Mouse (Mus musculus) midbrain, embryonic 16.5 days (tissue): ENCODE measurements around the gene Psmc5. TPM values are rescaled to one million over a fixed set of nuclear protein-coding genes. Genes with fewer than 3 reads are reported as not detected.

Experiments used
- ATAC-seq: fragments of 200-750 bp; cut with Nextera tagmentation; 2 replicates; pipeline ENCODE4 v1.8.0; 2017; ENCODE audit warnings: moderate TSS enrichment
- H3K27ac ChIP-seq: fragments of 300-500 bp; sonication (generic); 2 replicates; pipeline ENCODE4 v1.5.1; 2014; ENCODE audit warnings: mild to moderate bottlenecking, low read length, mixed read lengths
- H3K27me3 ChIP-seq: fragments of 300-500 bp; sonication (generic); 2 replicates; pipeline ENCODE4 v1.6.1; 2014; ENCODE audit warnings: low read depth, low read length, mixed read lengths; ENCODE audit not compliant: control insufficient read depth, insufficient read depth
- H3K36me3 ChIP-seq: fragments of 300-500 bp; sonication (generic); 2 replicates; pipeline ENCODE4 v1.6.1; 2014; ENCODE audit warnings: mild to moderate bottlenecking, low read length, moderate library complexity, mixed read lengths; ENCODE audit not compliant: control insufficient read depth, insufficient read depth
- H3K4me1 ChIP-seq: fragments of 300-500 bp; sonication (generic); 2 replicates; pipeline ENCODE4 v1.6.1; 2014; ENCODE audit warnings: mild to moderate bottlenecking, low read length, mixed read lengths; ENCODE audit not compliant: control insufficient read depth, insufficient read depth
- H3K4me2 ChIP-seq: fragments of 300-500 bp; sonication (generic); 2 replicates; pipeline ENCODE4 v1.6.1; 2014; ENCODE audit warnings: mild to moderate bottlenecking, low read length, mixed read lengths
- H3K4me3 ChIP-seq: fragments of 300-500 bp; sonication (generic); 2 replicates; pipeline ENCODE4 v1.5.1; 2014; ENCODE audit warnings: low read depth, mild to moderate bottlenecking, low read length, moderate library complexity, mixed read lengths
- H3K9ac ChIP-seq: fragments of 300-500 bp; sonication (generic); 2 replicates; pipeline ENCODE4 v1.6.1; 2014; ENCODE audit warnings: low read depth, low read length, mixed read lengths
- H3K9me3 ChIP-seq: fragments of 300-500 bp; sonication (generic); replicated peaks from 2 replicates; pipeline ENCODE4 v1.6.1; 2014; ENCODE audit warnings: mild to moderate bottlenecking, low read length, mixed read lengths; ENCODE audit not compliant: control insufficient read depth, poor library complexity, severe bottlenecking
- WGBS: fragments of 180-500 bp; shearing (Covaris S2); extraction: QIAGEN DNeasy Blood & Tissue Kit; methylation state at CpG from one replicate; pipeline ENCODE4 v1.1.7; 2014; 5-methylcytosine and 5-hydroxymethylcytosine counted together
- polyA plus RNA-seq: library from polyadenylated mRNA; unstranded; fragments of >200 nt; fragmentation: Nextera tagmentation; extraction: Ambion mirVana; gene quantifications from 2 replicates; pipeline ENCODE4 v1.2.1, GENCODE M21; 2015

The Psmc5 gene
- polyA plus RNA-seq, 1 experiment from 2014 or later, result 278 TPM

- Histone ChIP-seq H3K27me3 (no peaks in the 10 kb centered on the region), H3K4me2 (no peak overlapping the region), H3K9me3 (no peaks in the 10 kb centered on the region), H3K27ac (no peak overlapping the region), H3K36me3 (no peaks in the 10 kb centered on the region), H3K9ac (no peak overlapping the region), H3K4me1 (no peaks in the 10 kb centered on the region), H3K4me3 (no peak overlapping the region)
- no peak for ATAC-seq
- 69% methylated on average over 11 of the region's 11 CpGs for WGBS
Measured at GRCm38 (mm10) chr11:106286987-106287386, 31.0 kb downstream of the Psmc5 start.

GRCm38 (mm10) chr11:106289369-106289768, 33.4 kb downstream of the Psmc5 start:
- no peak overlapping the region for H3K4me2 ChIP-seq
- no peak overlapping the region for H3K27ac ChIP-seq
- 66% methylated on average over 8 of the region's 8 CpGs for WGBS
- H3K9me3 ChIP-seq, result no peaks in the 10 kb centered on the region
- no peak for ATAC-seq
- H3K4me3 ChIP-seq, result no peak overlapping the region
- H3K36me3 ChIP-seq, result no peaks in the 10 kb centered on the region
- H3K9ac ChIP-seq, result no peak overlapping the region
- no peaks in the 10 kb centered on the region for H3K4me1 ChIP-seq
- H3K27me3 ChIP-seq, result no peaks in the 10 kb centered on the region

- no peaks in the 10 kb centered on the region for H3K36me3 ChIP-seq
- no peaks in the 10 kb centered on the region for H3K4me1 ChIP-seq
- H3K9me3 ChIP-seq, result no peaks in the 10 kb centered on the region
- no peak overlapping the region for H3K9ac ChIP-seq
- no peak overlapping the region for H3K27ac ChIP-seq
- H3K4me3 ChIP-seq, result no peak overlapping the region
- no peak for ATAC-seq
- WGBS, result 93% methylated on average over 5 of the region's 5 CpGs
- H3K4me2 ChIP-seq, result no peak overlapping the region
- no peaks in the 10 kb centered on the region for H3K27me3 ChIP-seq
Measured at GRCm38 (mm10) chr11:106290376-106290775, 34.4 kb downstream of the Psmc5 start.

- no peaks in the 10 kb centered on the region for H3K4me1 ChIP-seq
- no peaks in the 10 kb centered on the region for H3K36me3 ChIP-seq
- no peaks in the 10 kb centered on the region for H3K27me3 ChIP-seq
- H3K27ac ChIP-seq, result no peak overlapping the region
- no peak for ATAC-seq
- H3K9ac ChIP-seq, result no peak overlapping the region
- 94% methylated on average over 2 of the region's 2 CpGs for WGBS
- no peak overlapping the region for H3K4me2 ChIP-seq
- H3K9me3 ChIP-seq, result no peaks in the 10 kb centered on the region
- no peak overlapping the region for H3K4me3 ChIP-seq
Measured at GRCm38 (mm10) chr11:106291861-106292260, 35.9 kb downstream of the Psmc5 start.

DNA sequence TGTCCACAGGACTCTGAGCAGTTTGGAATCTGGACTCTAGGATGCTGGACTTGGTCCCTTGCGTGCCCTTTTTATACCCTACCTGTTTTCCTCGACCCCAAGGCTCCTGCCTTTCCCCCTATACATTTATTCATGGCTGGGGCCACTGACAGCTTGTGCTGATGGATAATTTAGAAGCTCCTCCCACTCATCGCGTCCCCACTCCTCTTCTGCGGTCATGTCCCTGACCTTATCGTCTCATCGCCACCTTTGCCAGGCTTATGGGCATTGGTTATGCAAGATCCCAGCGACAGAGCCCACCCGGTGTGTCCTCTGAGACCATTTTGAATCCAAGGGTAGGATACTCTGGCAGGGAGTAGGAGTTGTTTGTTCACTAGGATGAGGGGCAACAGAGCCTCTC, 45.8 kb downstream of the Psmc5 start, which contains the start of gene Gh:
Gene Gh (minus strand): TSS at position 101 of the 400 bp plus-strand sequence.
- no peaks in the 10 kb centered on the region for H3K4me1 ChIP-seq
- no peak for ATAC-seq

GRCm38 (mm10) chr11:106302634-106303033, 46.7 kb downstream of the Psmc5 start:
- no peak overlapping the region for H3K4me2 ChIP-seq
- no peaks in the 10 kb centered on the region for H3K9me3 ChIP-seq
- H3K4me1 ChIP-seq, result no peaks in the 10 kb centered on the region
- no peak for ATAC-seq
- no peak overlapping the region for H3K4me3 ChIP-seq
- no peaks in the 10 kb centered on the region for H3K27me3 ChIP-seq
- no peak overlapping the region for H3K27ac ChIP-seq
- H3K9ac ChIP-seq, result no peak overlapping the region
- no peaks in the 10 kb centered on the region for H3K36me3 ChIP-seq
- 18% methylated on average over 2 of the region's 2 CpGs for WGBS

More for the DNA sequence above, 45.8 kb downstream of the Psmc5 start, which contains the start of gene Gh:
- no peaks in the 10 kb centered on the region for H3K36me3 ChIP-seq
- H3K27ac ChIP-seq, result no peak within 1 kb of the TSS
- H3K4me3 ChIP-seq, result no peak within 1 kb of the TSS
- no peak within 1 kb of the TSS for H3K4me2 ChIP-seq
- H3K9ac ChIP-seq, result no peak within 1 kb of the TSS
- H3K9me3 ChIP-seq, result no peaks in the 10 kb centered on the region
- H3K27me3 ChIP-seq, result no peaks in the 10 kb centered on the region
- 86% methylated on average over 9 of the region's 9 CpGs for WGBS

GRCm38 (mm10) chr11:106305348-106306064, 49.6 kb downstream of the Psmc5 start:
- H3K4me2 ChIP-seq, result no peak overlapping the region
- H3K36me3 ChIP-seq, result no peaks in the 10 kb centered on the region
- H3K4me1 ChIP-seq, result no peaks in the 10 kb centered on the region
- H3K27ac ChIP-seq, result no peak overlapping the region
- H3K9ac ChIP-seq, result no peak overlapping the region
- WGBS, result 85% methylated on average over 10 of the region's 10 CpGs
- no peak for ATAC-seq
- H3K9me3 ChIP-seq, result no peaks in the 10 kb centered on the region
- H3K4me3 ChIP-seq, result no peak overlapping the region
- no peaks in the 10 kb centered on the region for H3K27me3 ChIP-seq

GRCm38 (mm10) chr11:106306065-106306385, 50.1 kb downstream of the Psmc5 start:
- Histone ChIP-seq H3K4me2 (no peak overlapping the region), H3K27ac (no peak overlapping the region), H3K27me3 (no peaks in the 10 kb centered on the region), H3K4me3 (no peak overlapping the region), H3K9me3 (no peaks in the 10 kb centered on the region), H3K9ac (no peak overlapping the region), H3K4me1 (no peaks in the 10 kb centered on the region), H3K36me3 (no peaks in the 10 kb centered on the region)
- ATAC-seq, result no peak
- WGBS, result 79% methylated on average over 3 of the region's 3 CpGs

- H3K27me3 ChIP-seq, result no peaks in the 10 kb centered on the region
- H3K9me3 ChIP-seq, result no peaks in the 10 kb centered on the region
- H3K36me3 ChIP-seq, result no peaks in the 10 kb centered on the region
- no peak overlapping the region for H3K4me2 ChIP-seq
- 85% methylated on average over 9 of the region's 9 CpGs for WGBS
- no peak overlapping the region for H3K27ac ChIP-seq
- H3K4me1 ChIP-seq, result no peaks in the 10 kb centered on the region
- no peak overlapping the region for H3K4me3 ChIP-seq
- no peak overlapping the region for H3K9ac ChIP-seq
- no peak for ATAC-seq
Measured at GRCm38 (mm10) chr11:106306758-106307157, 50.8 kb downstream of the Psmc5 start.
